Mouse (Mus musculus): Measurements from ENCODE around the gene Spatc1l.

The Spatc1l gene

GRCm38 (mm10) chr10:76596338-76596737 is 34.3 kb downstream of the Spatc1l start:
- no peak for DNase-seq (ENCODE audit: low read depth, low spot score)

GRCm38 (mm10) chr10:76602690-76603089 is 40.6 kb downstream of the Spatc1l start:
- no peak for DNase-seq (ENCODE audit: low read depth, low spot score)

GRCm38 (mm10) chr10:76612473-76612872 is 50.4 kb downstream of the Spatc1l start:
- DNase-seq (ENCODE audit: low read depth, low spot score): no peak
